Mouse (Mus musculus): ENCODE results near the gene Phtf1.

DNA sequence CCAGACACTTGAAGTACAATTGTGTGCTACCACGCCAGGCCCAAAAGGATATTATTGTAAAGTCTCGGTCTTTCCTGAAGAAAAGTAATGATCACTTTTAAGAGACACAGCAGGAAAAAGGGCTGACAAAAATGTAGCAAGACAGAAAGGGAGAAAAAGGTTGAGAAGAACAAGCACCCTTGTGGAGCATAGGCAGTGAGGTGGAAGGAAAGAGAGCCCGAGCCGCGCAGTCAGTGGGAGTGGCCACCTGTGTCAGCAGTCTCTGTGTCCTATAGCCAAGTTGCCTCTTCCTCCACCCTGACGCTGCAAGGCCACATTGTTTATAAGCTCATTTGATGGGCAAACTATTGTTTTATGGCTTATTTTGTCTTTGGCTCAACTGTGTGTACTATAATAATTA lies 40.4 kb upstream of the Phtf1 start:
- TF ChIP-seq MAX (IDR thresholded peaks at IDR 0.05; ENCODE audit: low read depth) (no peak), POLR2AphosphoS2 (IDR thresholded peaks at IDR 0.05; ENCODE audit: insufficient read length, low read depth) (no peak)

Data from myocyte (in vitro differentiated cells).